Mouse (Mus musculus): ENCODE results near the gene Qprt. TPM values are rescaled to one million over a fixed set of nuclear protein-coding genes. Genes with fewer than 3 reads are reported as not detected.
A peak's percentile ranks its signal among the peaks of the same experiment; 100 is the strongest.

Gene Qprt
- polyA plus RNA-seq, 1 experiment from 2014 or later, result 14.5 TPM

DNA sequence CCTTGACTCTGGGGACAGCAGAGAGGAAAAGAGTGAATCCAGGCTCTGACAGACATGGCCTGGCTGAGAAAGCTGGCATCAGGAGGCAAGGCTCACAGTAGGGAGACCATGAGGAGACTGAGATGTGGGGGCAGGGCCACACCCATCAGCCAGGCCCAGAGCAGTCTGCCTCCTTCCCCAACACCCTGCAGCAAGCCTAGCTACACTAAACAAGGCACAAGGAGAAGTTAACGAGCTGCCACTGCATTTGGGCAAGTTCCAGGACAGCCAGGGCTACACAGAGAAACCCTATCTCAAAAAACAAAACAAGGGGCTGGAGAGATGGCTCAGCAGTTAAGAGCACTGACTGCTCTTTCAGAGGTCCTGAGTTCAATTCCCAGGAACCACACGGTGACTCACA, 20.2 kb upstream of the Qprt start:
- no peaks in the 10 kb centered on the region for H3K36me3 ChIP-seq
- H3K27me3 ChIP-seq (ENCODE audit: insufficient read depth, poor library complexity, severe bottlenecking), result no peaks in the 10 kb centered on the region
- H3K9me3 ChIP-seq, result no peaks in the 10 kb centered on the region
- H3K4me3 ChIP-seq, result no peak overlapping the region
- H3K27ac ChIP-seq, result no peak overlapping the region
- no peak for DNase-seq (ENCODE audit: low spot score)
- H3K4me1 ChIP-seq, result peaks cover 9% of the 10 kb centered on the region; the same call in 1 of the 2 replicates
- WGBS, result 42% methylated on average over 2 of the region's 2 CpGs

DNA sequence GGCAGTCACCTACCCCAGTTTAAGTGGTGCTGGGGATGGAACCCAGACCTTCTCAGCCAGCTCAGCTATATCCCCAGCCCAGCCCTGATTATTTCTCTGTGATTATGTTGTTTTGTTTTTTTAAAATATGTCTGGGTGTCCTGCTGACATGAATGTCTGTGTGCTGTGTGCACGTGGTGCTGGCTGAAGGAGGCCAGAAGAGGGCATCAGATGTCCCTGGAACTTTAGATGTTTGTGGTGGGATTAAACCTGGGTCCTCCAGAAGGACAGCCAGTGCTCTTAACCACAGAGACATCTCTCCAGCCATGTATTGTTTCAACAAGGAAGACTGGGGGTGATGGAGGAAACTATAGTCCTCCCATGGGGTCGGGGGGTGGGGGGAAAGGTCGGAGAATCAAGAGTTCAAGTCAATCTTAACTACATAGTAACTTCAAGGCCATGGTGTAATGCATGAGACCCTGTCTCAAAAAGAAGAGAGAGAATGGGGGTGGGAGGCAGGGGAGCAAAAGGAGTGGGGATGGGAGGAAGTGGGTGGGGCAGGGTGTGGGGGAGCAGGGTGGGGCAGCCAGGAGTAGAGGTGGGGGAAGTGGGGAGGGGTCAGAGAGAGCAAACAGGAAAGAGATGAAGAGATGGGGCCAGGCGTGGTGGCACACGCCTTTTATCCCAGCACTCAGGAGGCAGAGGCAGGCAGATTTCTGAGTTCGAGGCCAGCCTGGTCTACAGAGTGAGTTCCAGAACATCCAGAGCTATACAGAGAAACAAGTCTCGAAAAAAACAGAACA, 18.8 kb upstream of the Qprt start:
- 65% methylated on average over 7 of the region's 7 CpGs for WGBS
- no peak for DNase-seq (ENCODE audit: low spot score)
- no peaks in the 10 kb centered on the region for H3K36me3 ChIP-seq
- H3K4me3 ChIP-seq, result no peak overlapping the region
- peaks cover 9% of the 10 kb centered on the region; the same call in 1 of the 2 replicates for H3K4me1 ChIP-seq
- H3K27me3 ChIP-seq (ENCODE audit: insufficient read depth, poor library complexity, severe bottlenecking), result 0 out of 2 replicates have a peak, but pooled peaks cover 9% of the 10 kb centered on the region
- H3K27ac ChIP-seq, result no peak overlapping the region
- no peaks in the 10 kb centered on the region for H3K9me3 ChIP-seq

DNA sequence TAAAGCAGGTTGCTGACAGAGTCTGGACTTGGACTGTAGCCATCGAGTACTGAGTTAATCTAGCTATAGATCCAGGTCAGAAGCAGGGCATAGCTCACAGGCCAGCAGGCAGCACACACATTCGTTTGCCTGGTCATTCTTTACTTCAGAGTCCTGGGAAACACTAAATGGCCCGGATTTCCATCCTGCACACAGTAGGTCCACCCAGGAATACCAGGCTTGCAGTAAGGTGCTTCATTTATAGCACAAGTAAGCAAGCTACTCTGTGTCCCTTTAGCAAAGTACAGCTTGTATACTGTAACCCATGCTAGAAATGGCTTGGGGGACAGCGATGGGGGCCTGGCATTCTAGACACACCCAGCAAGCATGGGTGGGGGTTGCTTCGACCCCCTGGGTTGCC, 17.5 kb upstream of the Qprt start:
- no peak overlapping the region for H3K27ac ChIP-seq
- 48% methylated on average over 5 of the region's 5 CpGs for WGBS
- H3K27me3 ChIP-seq (ENCODE audit: insufficient read depth, poor library complexity, severe bottlenecking), result 0 out of 2 replicates have a peak, but pooled peaks cover 10% of the 10 kb centered on the region
- no peak for DNase-seq (ENCODE audit: low spot score)
- H3K4me3 ChIP-seq, result no peak overlapping the region
- no peaks in the 10 kb centered on the region for H3K9me3 ChIP-seq
- H3K36me3 ChIP-seq, result no peaks in the 10 kb centered on the region
- H3K4me1 ChIP-seq, result peaks cover 5% of the 10 kb centered on the region; the same call in 1 of the 2 replicates

DNA sequence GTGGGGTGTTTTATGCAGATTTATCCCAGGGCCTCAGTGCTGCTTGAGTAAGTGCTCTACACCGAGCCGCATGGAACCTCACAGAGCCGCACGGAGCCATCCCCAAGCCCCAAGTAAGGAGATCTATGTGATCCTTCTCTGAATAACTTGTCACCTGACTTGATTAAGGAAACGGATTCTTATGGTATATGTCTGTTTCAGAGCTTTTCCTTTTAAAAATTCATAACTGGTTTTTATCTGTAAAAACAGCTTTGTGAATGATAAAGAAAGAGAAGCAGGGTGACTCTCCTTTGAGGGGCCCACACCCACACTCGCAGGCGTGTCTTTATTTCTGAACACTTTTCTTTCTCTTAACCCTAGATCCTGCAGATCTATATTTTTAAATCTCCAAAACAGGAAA, 17.1 kb upstream of the Qprt start:
- H3K27ac ChIP-seq, result no peak overlapping the region
- H3K36me3 ChIP-seq, result no peaks in the 10 kb centered on the region
- no peak overlapping the region for H3K4me3 ChIP-seq
- H3K9me3 ChIP-seq, result no peaks in the 10 kb centered on the region
- WGBS, result 88% methylated on average over 7 of the region's 7 CpGs
- peaks cover under 1% of the 10 kb centered on the region; the same call in 1 of the 2 replicates for H3K4me1 ChIP-seq
- no peak for DNase-seq (ENCODE audit: low spot score)
- H3K27me3 ChIP-seq (ENCODE audit: insufficient read depth, poor library complexity, severe bottlenecking), result 0 out of 2 replicates have a peak, but pooled peaks cover 10% of the 10 kb centered on the region

DNA sequence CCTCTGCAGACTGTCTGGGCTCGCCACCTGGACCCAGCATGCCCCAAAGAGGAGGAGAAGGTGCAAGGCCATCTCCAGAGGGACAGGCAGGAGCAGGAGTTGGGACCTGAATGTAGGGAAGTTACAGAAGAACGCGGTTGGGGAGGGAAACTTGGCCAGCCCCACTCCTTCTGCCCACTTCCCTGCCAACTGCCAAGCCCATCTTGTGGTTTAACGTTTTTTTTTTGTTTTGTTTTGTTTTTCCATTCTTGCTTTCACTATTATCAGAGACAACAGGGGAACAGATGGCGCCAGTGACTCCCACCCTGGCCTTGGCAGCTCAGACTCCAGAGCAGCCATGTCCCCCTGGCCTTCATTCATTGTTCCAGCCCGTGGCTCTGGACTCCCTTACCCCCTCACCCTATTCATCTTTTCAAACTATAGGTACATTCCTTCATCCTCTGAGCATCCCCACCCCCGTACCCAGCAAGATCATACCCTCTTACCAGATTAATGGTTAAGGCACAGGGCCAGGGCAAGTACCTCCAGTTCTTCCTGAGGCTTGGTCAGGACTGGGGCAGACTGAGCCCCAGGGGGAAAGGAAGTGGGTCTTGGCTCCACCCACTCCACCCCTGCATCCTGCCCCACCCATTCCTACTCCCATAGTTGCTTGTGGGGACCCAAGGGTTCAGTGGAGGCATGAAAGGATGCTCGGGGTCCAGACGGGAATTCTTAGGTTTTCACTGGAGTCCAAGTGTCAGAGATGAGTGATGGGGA, 15.4 kb upstream of the Qprt start, which contains the start of gene Spn:
TSS of gene Spn (minus strand) at position 562 of the 756 bp plus-strand sequence.
- Histone ChIP-seq H3K36me3 (no peaks in the 10 kb centered on the region), H3K4me3 (no peak within 1 kb of the TSS), H3K9me3 (no peaks in the 10 kb centered on the region), H3K4me1 (no peaks in the 10 kb centered on the region), H3K27ac (no peak within 1 kb of the TSS), H3K27me3 (ENCODE audit: insufficient read depth, poor library complexity, severe bottlenecking) (0 out of 2 replicates have a peak, but pooled peaks cover 10% of the 10 kb centered on the region)
- 73% methylated on average over 9 of the region's 9 CpGs for WGBS
- DNase-seq (ENCODE audit: low spot score), result no peak

DNA sequence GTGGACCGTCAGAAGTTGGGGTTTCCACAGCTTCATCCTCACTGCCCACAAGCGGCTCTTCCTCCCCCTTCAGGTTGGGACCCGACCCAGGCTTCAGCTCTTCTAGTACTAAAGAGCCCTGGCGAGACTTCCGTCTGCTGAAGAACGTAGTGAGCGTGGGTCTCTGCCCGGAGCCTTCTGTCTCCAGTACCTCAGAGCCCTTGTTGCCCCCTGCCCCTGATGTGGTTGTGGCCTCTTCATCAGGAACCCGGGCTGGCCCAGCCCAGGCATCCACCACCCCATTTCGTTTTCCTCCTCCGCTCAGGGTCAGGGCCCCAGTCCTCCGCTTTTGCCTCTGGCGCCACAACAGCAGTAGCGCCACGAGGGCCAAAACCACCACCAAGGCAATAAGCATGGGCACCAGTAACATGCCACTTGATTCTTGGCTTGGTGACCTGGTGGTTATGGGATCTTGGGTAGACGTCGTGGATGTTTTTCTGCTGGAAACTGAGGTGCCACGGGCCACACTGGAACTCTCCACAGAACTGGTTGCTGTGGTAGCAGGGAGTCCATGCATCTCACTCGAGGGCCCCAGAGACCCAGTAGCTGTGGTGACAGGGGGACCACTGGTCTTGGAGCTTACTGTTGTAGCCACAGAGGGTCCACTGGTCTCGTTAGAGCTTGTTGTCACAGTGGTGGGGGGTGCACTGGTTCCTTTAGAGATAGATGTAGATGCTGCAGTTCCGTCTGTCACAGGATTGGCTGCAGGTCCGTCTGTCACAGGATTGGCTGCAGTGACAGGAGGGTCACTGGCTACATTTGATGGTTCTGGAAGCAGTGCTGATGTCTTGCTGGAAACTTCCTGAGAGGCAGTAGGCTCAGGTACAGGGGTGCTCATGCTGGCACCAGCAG, 14.4 kb upstream of the Qprt start:
- 82% methylated on average over 22 of the region's 22 CpGs for WGBS
- no peak overlapping the region for H3K27ac ChIP-seq
- H3K36me3 ChIP-seq, result no peaks in the 10 kb centered on the region
- no peaks in the 10 kb centered on the region for H3K9me3 ChIP-seq
- no peak for DNase-seq (ENCODE audit: low spot score)
- H3K4me1 ChIP-seq, result no peaks in the 10 kb centered on the region
- no peak overlapping the region for H3K4me3 ChIP-seq
- 0 out of 2 replicates have a peak, but pooled peaks cover 10% of the 10 kb centered on the region for H3K27me3 ChIP-seq (ENCODE audit: insufficient read depth, poor library complexity, severe bottlenecking)

DNA sequence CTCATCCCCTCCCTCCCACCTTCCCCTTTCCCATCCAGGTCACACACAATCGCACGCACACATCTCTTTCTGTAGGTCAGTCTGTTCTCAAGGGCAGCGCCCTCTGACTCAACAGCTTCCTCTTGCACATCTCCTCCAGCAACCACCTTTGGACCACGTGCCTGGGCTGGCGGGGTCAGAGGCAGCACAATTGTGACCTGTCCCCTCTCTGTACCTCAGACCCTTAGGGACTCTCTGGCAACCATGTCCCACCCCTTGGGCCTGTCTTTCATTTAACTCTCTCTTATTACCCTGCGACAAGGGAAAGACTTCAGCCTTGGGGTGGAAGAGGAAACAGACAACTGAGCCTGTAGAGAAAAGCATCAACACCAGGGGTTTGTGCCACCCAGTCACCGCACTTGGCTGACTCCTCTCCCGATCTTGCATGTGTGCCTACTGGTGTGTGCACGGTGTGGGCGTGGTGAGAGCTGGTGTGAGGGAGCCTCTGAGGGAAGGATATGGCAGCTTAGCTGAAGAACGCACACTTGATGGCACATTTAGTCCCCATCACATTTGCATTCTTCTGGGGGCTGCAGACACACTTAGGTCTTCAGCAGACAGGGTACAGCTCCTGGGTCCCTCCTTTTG, 12.9 kb upstream of the Qprt start:
- no peak for DNase-seq (ENCODE audit: low spot score)
- 0 out of 2 replicates have a peak, but pooled peaks cover 10% of the 10 kb centered on the region for H3K27me3 ChIP-seq (ENCODE audit: insufficient read depth, poor library complexity, severe bottlenecking)
- 76% methylated on average over 11 of the region's 11 CpGs for WGBS
- no peaks in the 10 kb centered on the region for H3K4me1 ChIP-seq
- H3K36me3 ChIP-seq, result no peaks in the 10 kb centered on the region
- no peak overlapping the region for H3K4me3 ChIP-seq
- H3K9me3 ChIP-seq, result no peaks in the 10 kb centered on the region
- no peak overlapping the region for H3K27ac ChIP-seq

DNA sequence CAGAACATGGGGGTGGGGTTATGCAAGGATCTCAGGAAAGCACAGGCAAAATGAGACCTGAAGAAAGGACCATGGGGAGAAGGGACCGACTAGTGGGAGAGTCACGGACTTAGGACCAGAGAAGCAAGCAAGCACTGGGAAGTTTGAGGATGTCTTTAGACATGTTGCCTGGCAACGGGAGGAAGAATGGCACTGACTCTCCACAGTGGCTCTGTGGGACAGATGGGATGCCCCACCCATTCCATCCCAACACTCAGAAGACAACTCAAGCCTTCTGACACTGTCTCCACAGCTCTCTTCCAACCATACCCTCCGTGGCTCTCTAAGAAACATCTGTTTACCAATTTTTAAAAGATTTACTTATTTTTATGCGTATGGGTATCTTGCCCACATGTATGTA, 11.1 kb upstream of the Qprt start:
- H3K27ac ChIP-seq, result no peak overlapping the region
- DNase-seq (ENCODE audit: low spot score), result no peak
- H3K36me3 ChIP-seq, result no peaks in the 10 kb centered on the region
- 73% methylated on average over 5 of the region's 5 CpGs for WGBS
- H3K4me3 ChIP-seq, result no peak overlapping the region
- no peaks in the 10 kb centered on the region for H3K9me3 ChIP-seq
- H3K27me3 ChIP-seq (ENCODE audit: insufficient read depth, poor library complexity, severe bottlenecking), result 0 out of 2 replicates have a peak, but pooled peaks cover 10% of the 10 kb centered on the region
- no peaks in the 10 kb centered on the region for H3K4me1 ChIP-seq

DNA sequence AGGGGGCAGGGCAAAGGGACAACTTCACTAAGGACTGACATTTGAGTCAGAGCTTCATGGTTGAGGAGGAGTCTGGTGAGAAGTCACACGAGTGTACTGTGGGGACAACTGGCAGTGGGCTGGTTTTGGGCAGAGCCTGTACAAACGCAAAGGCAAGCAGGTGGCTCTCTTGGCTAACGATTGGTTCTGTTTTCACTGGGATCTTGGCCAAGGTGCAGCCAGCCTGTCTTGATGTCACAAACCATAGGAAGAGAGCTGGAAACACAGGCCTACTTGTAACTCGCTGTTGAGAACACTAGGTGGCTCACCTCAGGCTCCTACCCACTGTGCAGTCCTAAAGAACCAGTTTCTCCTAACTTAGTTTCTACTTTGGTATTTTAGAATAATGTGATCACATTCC, 7.6 kb upstream of the Qprt start:
- DNase-seq (ENCODE audit: low spot score), result no peak
- Histone ChIP-seq H3K4me1 (no peaks in the 10 kb centered on the region), H3K27me3 (ENCODE audit: insufficient read depth, poor library complexity, severe bottlenecking) (no peaks in the 10 kb centered on the region), H3K36me3 (no peaks in the 10 kb centered on the region), H3K27ac (no peak overlapping the region), H3K9me3 (0 out of 2 replicates have a peak, but pooled peaks cover under 1% of the 10 kb centered on the region), H3K4me3 (no peak overlapping the region)
- 14% methylated on average over 4 of the region's 4 CpGs for WGBS

DNA sequence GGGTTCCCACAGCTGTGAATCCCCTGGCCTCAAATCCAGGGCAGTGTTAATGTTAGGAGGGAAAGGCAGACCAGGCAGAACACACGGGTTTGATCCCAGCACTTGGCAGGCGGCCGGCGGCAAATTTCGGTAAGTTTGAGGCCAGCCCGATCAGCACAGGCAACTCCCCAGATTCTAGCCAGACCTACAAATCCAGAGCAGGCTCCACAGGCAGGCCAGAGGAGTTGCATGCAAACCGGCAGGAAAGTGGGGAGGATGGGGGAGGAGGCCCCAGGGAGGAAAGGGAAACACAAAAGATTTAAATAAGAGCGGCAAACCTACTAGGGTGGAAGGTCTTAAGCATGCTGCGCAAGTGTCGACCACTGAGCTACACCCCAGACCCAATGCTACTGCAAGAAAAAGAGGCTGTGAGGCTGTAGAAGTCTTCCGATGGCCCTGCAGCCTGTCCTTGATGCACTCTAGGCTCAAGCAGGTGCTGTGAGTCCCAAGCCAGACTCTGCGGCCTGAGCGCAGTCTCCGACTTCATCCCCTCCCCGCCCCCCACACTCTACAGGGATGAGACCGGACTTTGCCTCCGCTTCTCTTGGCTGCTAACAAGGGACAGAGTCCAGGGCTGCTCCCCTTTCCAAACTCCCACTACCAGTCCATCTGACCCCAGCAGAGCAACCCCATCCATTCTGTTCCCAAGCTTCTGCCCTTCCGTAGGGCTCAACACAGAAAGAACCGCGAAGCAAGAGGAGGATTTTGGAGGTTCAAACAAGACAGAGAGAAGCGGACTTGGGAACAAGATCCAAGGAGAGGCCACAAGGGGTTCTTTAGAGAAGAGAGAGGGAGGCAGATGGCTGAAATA, 740 bp downstream of the Qprt start:
- Histone ChIP-seq H3K4me1 (peaks cover 24% of the 10 kb centered on the region), H3K27ac (peak overlapping the region; percentile 83), H3K9me3 (0 out of 2 replicates have a peak, but pooled peaks cover 3% of the 10 kb centered on the region), H3K4me3 (peak overlapping the region; percentile 49), H3K36me3 (no peaks in the 10 kb centered on the region), H3K27me3 (ENCODE audit: insufficient read depth, poor library complexity, severe bottlenecking) (peaks cover 35% of the 10 kb centered on the region)
- 5% methylated on average over 21 of the region's 21 CpGs for WGBS
- DNase-seq (ENCODE audit: low spot score), result no peak

DNA sequence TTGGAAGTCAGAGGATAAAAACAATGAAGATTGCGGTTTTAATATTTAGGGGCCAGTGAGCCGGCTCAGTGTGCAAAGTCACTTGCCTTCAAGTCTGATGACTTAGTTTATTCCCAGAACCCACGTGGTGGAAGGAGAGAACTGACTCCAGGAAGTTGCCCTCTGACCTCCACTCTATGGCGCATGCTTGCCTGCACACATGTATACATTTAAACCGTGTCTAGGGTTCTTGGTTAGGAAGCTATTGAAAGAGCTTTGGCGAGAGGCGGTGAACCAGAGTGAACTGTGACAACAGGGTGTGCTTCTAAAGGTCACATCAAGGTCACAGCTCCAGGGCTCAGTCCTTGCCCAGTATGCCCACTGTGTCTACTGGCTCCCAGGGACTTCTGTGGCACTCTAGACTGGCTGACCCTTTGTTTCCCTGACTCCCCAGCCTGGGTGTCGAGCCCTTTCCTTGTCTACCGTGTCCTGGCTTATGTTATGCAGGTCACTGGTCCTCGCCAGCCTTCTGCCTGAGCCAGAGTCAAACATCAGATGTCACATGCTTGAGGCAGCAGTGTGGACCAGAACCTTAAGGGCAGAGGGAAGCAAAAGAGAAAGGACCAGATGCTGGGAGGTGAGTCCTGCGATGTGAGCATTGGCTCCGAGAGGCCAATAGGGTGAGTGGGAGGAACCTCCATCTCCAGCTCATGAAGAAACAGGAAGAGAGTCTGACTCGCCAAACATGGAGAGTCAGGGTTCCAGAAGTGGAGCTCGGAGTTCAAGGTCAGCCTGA, 3.2 kb downstream of the Qprt start:
- no peak overlapping the region for H3K4me3 ChIP-seq
- H3K9me3 ChIP-seq, result no peaks in the 10 kb centered on the region
- H3K36me3 ChIP-seq, result no peaks in the 10 kb centered on the region
- peaks cover 24% of the 10 kb centered on the region for H3K4me1 ChIP-seq
- peak overlapping the region; percentile 65 for H3K27ac ChIP-seq
- peak; percentile 63 for DNase-seq (ENCODE audit: low spot score)
- peaks cover 35% of the 10 kb centered on the region for H3K27me3 ChIP-seq (ENCODE audit: insufficient read depth, poor library complexity, severe bottlenecking)
- WGBS, result 60% methylated on average over 14 of the region's 14 CpGs

All from heart, embryonic 10.5 days (tissue).